Mouse (Mus musculus) adrenal gland, adult 8-10 months (tissue): ENCODE measurements around the gene Hist1h2bb. TPM values are rescaled to one million over a fixed set of nuclear protein-coding genes. Genes with fewer than 3 reads are reported as not detected.
"Not testable (repeated sequence)": the region's sequence is repeated elsewhere in the genome, so short reads cannot be mapped to it uniquely, and the experiment has no call there.

ENCODE experiments used
- DNase-seq: peaks from one replicate; pipeline ENCODE4 v3.0.0; 2022
- total RNA-seq, 4 experiments: library from RNA; stranded (reverse); gene quantifications; 2 replicates each; pipeline ENCODE4 v1.2.4; 2022

Gene Hist1h2bb
- total RNA-seq, result 10 to 100 TPM; 14.8 to 24.3 (median 20.0) TPM

DNA sequence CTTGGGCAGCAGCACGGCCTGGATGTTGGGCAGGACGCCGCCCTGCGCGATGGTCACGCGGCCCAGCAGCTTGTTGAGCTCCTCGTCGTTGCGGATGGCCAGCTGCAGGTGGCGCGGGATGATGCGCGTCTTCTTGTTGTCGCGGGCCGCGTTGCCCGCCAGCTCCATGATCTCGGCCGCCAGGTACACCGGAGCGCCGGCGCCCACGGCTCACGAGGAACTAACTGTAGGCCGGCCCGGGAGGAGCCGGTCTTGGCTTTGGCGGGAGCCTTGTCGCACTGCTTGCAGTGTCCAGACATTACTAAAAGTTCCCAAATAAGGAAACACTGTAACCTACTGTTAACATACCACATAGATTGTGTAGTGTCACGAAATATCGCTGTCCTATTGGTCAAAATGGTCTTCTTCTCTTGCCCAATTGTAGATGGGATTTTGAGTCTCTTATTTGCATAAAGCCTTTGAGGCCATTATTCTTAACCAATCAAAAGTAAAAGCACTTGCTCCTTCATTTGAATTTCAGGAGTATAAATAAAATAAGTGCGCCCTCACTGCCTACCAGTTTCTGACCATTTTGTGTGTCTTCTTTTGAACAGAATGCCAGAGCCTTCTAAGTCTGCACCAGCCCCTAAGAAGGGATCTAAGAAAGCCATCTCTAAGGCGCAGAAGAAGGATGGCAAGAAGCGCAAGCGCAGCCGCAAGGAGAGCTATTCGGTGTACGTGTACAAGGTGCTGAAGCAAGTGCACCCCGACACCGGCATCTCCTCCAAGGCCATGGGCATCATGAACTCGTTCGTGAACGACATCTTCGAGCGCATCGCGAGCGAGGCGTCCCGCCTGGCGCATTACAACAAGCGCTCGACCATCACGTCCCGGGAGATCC is at the start of gene Hist1h2bb:
Gene Hist1h2bb (plus strand): TSS at position 534 of the 880 bp plus-strand sequence.
- DNase-seq, result peak; percentile 67

DNA sequence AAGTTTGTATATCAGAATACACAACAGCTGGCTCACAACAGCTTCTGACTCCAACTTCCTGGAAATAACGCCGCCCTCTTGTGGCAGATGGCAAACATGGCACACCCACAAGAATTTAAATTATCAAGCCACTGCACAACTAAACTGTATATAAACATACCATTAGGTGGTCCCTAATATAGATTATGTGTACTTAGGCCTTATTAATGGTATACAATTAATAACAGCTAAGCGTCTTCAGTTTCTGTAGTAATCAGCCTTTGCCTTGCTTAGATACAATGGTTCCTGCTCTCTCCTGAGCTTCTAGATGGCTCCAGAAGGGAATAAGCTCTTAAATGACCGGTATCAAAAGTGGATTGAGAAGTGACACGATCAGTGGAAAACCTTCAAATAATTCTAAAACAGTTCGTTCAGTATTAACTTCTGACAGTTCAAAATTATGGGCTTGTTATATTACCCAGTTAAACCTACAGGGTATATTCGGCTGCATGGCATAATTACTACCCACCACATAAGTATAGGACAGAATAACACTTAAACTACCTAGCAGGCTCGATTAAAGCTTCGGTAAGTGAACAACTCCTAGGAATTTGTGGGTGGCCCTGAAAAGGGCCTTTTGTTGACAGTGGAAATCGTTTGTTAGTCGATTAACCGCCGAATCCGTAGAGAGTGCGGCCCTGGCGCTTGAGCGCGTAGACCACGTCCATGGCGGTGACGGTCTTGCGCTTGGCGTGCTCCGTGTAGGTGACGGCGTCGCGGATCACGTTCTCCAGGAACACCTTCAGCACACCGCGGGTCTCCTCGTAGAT is 48.8 kb upstream of the Hist1h2bb start:
- no peak for DNase-seq

DNA sequence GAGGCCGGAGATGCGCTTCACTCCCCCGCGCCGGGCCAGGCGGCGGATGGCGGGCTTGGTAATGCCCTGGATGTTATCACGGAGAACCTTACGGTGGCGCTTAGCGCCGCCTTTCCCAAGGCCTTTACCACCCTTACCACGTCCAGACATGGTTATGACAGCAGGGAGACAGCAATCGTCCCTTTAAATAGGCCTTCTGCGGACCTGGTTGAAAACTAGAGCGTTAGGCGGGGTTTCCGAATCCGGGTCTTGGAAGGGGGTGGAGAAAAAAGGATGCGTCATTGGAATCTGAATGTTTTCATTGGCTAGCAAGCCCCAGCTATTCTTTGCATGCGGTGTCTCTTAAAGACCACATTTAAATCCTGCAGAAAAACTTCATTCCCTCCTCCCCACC is 48.2 kb upstream of the Hist1h2bb start, which contains the start of gene Hist1h4c:
Gene Hist1h4c (minus strand): TSS at position 155 of the 394 bp plus-strand sequence.
- peak; percentile 98 for DNase-seq

DNA sequence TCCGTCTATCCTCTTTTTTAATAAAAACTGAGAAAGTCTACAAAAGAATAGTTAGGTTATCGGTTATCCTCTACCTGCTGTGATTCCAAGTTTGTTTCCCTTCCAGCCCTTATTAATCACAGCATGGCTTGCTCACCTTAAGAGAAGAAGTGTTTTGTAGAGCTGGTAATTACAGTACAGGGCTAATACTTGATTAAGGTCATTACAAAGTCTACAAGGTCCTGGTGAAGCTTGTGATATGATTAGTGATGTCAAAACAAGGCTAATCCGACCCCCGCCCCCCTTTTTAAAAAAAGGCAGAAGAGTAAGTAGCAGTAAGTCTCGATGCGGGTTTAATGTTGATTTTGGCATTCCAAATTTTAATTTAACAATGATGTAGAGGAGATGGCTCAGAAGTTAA is 47.5 kb upstream of the Hist1h2bb start:
- no peak for DNase-seq

DNA sequence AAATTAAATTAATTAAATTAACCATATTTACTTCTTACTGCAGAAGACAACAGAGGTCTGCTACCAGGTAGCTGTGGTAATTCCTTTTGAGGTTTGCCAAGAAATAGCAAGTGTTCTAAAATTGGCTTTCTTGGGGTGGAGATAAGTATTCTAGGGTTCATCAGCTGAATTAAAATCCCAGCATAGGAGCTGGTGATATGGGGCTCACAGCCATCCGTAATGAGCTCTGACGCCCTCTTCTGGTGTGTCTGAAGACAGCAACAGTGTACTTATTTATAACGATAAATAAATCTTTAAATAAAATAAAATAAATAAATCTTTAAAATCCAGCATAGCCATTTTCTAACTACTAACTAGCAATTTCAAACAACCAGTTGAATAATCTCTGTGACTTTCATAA is 46.8 kb upstream of the Hist1h2bb start:
- no peak for DNase-seq

DNA sequence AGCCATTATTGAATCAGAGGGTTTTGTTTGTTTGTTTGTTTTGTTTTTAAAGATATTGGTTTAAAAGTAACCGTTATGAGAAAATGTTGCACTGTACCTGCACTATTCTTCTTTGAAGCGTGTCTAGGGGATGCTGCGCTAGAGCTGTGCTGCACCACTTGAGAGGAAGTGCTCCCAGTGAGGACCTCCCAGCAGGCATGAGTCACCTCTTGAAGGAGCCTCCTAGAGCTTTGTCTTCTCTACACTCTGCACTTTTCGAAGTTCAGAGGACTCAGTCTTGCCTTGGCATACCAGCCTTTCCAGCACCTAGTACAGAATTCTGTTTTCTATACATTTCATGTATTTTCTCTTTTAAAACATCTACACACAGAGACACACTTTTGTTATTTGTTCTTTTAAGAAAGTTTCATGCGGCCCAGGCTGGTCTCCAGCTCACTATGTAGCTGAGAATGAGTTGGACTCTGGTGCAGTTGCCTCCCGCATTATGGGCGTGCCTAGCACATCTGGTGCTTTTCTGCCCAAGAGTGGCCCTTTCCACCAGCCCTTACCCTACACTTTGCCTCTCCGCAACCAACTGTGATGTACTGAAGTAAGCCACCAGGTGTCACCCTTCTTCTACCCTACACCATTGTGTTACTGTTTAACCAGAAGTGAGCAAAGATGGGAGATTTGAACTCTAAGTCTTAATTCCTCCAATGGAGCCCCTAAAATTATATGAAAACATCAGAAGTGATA is 45.6 kb upstream of the Hist1h2bb start:
- peak; percentile 71 for DNase-seq

DNA sequence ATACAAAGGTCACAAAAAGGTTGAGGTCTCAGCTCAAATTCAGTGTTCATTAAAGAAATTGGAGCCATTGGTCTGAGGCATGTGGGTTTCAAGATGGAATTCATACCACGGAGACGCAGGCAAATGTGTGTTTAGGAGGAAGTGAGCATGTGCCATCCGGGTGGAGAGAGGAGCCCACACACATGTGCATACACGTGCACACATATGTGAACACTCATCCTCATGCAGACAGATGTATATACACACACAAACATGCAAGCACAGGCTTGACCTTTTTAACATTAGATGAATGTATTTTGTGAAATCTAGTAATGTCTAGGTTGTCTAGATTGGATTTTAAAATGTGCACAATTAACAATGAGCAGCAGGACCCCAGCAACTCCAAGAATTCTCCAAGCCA is 44.3 kb upstream of the Hist1h2bb start:
- DNase-seq, result no peak

DNA sequence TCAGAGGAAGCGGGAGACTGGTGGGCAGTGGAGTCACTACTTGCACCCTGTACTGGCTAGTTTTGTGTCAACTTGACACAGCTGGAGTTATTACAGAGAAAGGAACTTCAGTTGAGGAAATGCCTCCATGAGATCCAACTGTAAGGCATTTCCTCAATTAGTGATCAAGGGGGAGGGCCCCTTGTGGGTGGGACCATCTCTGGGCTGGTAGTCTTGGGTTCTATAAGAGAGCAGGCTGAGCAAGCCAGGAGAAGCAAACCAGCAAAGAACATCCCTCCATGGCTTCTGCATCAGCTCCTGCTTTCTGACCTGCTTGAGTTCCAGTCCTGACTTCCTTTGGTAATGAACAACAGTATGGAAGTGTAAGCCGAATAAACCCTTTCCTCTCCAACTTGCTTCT is 43.7 kb upstream of the Hist1h2bb start:
- not testable (repeated sequence) for DNase-seq

DNA sequence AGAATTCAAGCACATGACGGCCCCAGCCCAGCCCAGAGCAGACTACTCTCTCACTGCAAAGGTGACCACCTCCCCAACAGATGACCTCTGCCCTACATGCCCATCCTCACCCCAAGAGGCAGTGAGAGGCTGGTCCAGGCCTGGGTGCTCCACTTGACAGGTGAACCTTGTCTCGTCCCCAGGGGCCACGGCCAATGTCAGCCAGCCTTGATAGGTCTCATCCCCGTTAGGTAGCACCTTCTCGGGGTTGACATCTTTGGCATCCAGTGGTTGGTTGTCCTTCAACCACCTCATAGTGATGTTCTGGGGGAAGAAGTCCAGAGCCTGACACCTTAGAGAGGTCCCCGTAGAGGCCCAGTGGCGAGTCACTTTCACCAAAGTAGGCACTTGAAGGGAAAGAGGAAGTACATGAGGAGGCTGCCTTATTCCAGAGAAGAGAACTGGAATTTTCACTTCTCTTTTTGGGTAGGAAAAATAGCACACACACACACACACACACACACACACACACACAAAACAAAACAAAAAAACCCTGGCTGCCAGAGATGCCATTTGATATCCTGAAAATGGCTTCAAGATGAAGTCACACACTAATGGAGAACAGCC is 40.7 kb upstream of the Hist1h2bb start:
- DNase-seq, result no peak

DNA sequence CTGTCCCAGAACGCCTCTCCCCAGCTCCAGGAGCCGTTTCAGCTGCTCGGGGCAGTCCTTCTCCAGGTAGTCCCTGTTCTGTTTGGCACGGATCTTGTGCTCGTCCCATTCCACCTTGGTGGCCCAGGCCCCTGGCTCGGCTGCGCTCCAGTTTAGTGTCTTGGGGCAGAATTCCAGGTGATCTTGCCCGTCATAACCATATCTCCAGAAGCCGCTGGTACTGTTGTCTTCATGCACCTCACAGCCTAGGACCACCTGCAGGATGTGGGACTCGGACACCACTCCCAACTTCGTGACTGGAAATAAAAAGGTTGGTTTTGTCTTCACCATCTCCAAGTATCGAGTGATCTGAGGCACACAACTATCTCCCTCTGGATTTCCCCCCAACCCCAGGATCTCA is 39.8 kb upstream of the Hist1h2bb start:
- no peak for DNase-seq

DNA sequence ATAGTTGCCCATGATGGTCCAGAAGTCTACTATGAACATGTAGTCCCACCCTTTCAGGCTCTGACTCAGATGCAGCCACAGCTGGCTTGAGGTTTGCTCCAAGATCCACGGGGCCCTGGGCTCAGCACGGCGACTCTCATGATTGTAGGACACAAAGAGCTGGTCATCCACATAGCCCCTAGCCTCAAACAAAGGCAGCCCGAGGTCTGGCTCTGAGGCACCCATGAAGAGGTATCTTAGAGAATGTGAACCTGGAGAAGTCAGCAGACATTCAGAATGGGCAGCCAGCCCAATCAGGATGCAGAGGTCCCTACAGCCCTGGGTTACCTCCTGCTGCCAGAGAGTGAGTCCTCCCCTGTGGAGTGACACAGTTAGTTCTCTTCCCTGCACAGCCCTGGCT is 38.5 kb upstream of the Hist1h2bb start:
- no peak for DNase-seq

DNA sequence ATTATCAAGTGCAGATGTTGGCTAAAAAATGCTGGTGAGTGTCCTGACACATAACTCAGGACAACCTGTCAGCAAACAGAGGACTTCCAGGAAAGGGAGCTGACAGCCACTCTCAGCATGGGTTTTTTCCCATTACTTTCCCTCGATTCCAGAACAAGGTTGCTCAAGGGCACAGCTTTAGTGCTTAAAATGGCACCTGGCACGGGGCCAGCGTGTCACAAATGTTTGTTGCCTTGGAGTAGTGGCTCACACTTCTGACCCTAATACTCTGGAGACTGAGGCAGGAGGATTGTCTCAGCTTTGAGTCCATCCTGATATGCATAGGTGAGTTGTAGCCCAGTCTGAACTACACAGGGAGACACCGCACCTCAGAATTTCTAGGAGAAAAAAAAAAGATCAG is 37.9 kb upstream of the Hist1h2bb start:
- DNase-seq, result no peak

DNA sequence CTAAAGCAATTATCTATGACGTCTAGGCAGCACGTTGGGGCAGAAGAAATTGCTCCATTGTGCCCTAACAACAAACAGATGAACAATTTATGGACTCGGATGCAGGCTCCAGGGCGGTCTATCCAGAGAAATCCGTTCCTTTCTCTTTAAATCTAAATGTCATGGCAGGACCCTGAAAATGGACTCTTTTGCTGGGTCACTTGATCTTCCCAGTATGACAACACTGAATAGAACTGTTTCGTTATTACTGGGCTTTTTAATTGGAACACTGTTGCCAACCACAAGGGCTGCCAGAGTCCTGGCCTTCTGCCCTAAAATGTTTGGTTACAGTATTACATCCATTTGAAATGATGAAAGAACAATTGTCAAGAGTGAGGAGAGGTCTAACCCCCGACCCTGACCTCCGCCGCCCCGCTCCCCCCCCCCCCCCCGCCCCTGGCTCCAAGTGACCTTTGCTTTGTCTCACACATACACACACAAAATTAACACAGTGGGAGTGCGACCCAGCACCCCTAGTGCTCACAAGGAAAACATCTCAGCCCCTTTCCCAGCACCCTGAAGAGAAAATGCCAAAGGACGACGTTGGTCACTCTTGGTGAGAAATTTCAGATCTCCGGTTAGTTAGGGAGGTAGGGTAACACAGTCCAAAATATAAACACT is 36.7 kb upstream of the Hist1h2bb start:
- no peak for DNase-seq

DNA sequence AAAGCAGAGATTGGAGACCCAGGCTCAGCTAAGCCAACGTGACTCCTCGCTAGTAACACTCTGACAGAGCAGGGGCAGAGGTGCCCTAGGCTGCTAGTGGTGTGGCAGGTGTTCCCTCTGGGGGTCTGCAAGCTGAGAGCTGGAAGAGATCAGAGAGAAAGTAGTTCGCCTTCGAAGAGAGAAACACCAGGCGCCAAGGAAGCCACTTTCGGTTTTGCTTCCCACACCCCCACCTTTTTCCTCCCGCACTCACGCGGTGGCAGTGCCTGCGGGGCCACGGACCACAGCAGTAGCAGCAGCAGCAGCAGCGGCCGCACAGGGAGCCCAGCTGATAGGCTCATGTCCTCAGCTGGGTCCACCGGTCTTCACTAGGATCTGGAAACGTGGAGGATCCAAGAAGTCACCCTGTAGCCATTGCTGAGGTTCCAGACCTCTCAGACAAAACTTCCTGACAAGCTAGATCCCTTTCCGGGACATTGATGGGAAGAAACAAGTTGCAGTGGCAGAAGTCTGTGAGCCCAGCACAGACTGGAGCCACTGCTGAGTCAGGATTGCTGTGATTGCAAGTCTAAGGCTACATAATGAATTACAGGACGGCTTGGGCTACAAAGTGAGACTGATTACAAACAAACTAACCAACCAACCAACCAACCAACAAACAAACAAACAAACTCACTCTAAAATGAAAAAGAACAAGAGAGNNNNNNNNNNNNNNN is 36.0 kb upstream of the Hist1h2bb start, which contains the start of gene Hfe:
Gene Hfe (minus strand): TSS at position 481 of the 716 bp plus-strand sequence.
- DNase-seq, result peak; percentile 54

DNA sequence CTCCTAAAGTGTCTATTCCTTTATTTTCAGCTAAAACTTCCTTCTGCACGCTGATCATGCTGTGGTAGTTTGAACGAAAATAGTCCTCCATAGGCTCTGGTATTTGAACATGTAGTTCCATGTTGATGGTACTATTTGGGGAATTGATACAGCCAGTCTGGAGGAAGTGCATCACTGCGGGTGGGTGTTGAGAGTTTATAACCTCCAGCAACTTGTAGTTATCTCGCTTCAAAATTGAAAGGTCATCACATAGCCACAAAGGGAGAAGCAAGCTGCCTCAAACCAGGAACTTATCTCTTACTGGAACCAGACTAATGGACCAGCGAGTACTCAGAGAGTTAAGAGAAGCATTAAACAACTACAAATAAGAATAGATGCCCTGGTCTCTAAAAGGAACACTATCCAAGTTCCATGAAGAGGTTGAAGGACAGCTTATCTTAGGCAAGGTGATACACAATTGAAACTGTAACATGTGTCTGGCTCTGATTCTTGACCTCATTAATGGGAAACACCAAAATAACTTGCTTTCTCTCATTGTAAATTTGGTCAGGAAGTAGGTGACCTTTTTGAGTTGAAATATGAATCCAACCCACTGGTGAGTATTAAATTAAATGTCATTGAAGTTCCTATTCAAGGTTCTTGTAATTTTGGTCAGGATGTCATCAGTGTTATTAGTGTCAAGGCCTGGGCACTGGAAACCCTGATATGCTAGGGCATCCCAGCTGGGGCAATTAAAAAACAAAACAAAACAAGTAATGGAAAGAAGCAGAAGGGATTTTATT is 30.1 kb upstream of the Hist1h2bb start:
- DNase-seq, result no peak

DNA sequence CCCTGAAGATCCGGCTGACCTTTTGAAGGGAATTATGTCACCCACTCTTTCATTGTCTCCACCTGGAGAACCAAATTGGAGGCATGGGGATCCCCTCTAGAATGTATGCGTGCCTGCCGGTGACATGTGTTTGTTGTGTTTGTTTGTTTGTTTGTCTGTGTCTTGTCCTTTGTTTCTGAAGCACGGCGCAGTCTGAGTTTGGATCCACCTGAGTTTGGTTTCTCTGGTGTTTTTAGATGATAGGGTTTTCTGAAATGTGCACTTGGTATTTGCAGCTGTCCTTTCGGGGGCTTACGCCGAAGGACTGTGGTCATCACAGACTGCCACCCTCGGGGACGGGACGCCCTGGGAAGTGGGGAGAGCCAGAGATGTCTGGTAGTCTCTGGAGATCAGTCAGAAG is 29.4 kb upstream of the Hist1h2bb start:
- no peak for DNase-seq

DNA sequence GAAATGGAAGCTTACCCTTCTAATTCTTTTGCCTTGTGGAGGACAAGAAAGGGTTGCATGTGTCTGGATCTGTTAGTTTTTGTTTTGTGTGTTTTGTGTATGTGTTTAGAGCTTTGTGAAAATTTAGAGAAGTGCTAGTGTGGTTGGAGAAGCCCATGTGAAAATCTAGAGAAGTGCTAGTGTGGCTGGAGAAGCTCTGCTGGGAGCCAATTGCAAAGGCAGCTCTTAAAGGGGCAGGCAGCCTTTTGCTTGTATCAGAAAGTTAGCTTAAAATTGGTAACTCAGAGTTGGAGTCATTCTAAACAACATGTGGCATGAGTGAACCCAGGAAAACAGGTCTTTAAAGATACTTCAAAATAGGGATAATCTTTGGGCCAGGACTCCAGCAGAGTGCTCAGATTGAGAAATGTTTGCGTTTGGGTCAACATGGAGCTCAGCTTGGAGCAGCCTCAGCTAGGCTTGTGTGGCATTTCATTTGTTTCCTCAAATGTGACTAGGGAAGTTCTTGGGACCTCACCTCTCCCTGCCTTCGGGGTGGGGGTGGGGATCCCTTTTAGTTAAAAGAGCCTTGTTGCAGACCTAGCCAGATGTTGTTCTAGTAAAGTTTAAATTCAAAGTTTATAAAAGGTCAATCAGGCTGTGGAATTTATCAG is 28.8 kb upstream of the Hist1h2bb start:
- not testable (repeated sequence) for DNase-seq

DNA sequence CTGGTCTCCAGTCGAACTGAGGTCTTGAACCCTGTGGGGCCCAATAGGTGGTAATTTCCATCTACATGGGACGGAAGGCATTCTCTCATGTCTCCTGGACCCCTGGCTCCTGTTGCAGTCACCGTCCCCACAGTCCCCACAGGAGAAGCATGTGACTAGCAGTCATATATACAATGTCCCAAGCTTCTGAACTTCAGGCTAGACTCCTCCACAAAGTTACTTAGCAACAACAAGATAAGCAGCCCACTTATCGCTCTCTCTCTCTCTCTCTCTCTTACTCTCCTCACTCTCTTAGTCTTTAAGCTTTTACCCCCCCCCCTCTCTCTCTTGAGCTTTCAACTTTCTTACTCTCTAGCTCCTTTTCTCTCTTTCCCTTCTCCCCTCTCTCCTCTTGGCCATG is 22.3 kb upstream of the Hist1h2bb start:
- DNase-seq, result no peak

DNA sequence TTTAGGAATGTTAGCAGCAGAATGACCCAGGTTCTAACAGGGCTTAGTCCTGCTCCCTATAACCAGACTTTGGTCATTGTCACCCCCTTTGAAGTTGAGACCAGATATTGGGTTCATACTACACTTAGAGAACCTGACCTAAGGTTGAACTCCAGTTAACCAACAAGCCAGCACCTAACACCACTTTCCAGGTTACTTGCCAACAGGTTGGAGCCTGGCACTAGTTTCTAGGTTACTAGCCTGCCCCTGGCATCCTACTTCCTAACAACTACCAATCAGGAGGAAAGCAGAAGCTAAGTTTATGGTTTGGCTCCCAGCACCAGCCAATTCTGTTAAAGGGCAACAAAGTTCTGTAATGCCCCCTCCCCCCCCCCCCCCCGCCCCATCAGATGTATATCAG is 21.3 kb upstream of the Hist1h2bb start:
- DNase-seq, result no peak
